Mouse (Mus musculus): ENCODE results near the gene Retsat. TPM values are rescaled to one million over a fixed set of nuclear protein-coding genes. Genes with fewer than 3 reads are reported as not detected.

The Retsat gene
- total and polyA plus RNA-seq, 2 experiments = 180 to 340 TPM

DNA sequence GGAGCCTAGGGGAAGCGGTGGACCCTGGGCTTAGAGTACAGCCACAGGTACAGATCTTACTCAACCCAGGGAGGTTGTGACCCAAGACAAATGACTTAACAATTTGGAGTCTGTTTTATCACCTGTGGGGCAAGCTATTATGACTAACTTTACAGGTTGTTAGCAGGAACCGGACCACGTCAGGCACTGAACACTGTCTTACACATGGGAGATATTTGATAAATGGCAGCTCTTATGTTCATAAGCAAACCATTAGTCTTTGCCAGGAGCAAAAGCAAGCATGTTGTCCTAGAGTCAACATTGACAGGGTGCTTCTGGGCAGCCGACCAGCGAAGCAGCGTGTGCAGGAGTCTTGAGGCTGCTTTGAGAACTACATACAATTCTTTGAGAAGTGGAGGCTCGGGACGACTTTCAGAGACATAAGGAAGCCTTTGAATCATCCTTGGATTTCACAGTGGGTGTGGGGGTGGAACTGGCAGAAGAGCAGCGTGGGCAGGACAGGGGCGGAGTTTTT is 52.1 kb downstream of the Retsat start:
- Histone ChIP-seq H3K9ac (ENCODE audit: low read depth, low read length) (no peak overlapping the region), H3K27ac (replicated peaks; ENCODE audit: insufficient read depth, low read depth, low read length) (no peak overlapping the region), H3K4me3 (ENCODE audit: insufficient read depth, low read depth, low read length) (no peak overlapping the region), H3K4me1 (ENCODE audit: control insufficient read depth, insufficient read depth, low read length) (peaks cover 12% of the 10 kb centered on the region), H3K79me2 (ENCODE audit: control insufficient read depth, insufficient read depth, low read length) (0 out of 2 replicates have a peak, but pooled peaks cover 7% of the 10 kb centered on the region), H3K36me3 (ENCODE audit: control insufficient read depth, insufficient read depth, low read length) (no peaks in the 10 kb centered on the region), H3K27me3 (ENCODE audit: control insufficient read depth, insufficient read depth, low read length) (no peaks in the 10 kb centered on the region)
- WGBS = 36% methylated on average over 10 of the region's 10 CpGs
- TF ChIP-seq POLR2A (IDR thresholded peaks at IDR 0.05; ENCODE audit: extremely low read depth, insufficient read depth, low read length) (no peak), CTCF (IDR thresholded peaks at IDR 0.05; ENCODE audit: low read depth, low read length) (no peak)
- DNase-seq (ENCODE audit: extremely low read depth, low read depth, low spot score) = peak; percentile 78

DNA sequence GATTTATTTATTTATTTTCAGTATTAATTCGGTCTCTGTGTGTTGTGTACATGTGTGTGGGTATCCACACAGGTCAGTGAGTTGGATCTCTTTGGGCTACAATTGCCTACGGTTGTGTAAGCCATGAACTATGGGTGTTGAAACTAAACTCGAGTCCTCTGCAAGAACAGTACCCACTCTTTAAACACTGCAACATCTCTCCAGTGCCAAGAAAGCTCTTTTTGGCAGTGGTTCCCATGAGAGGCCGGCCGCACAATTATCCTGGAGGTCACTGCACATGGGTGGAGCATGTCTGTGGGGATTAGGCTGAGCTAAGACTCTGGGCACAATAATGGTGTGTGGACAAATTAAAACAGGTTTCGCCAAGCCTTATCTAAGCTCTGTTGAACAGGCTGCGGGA is 55.1 kb downstream of the Retsat start:
- no peaks in the 10 kb centered on the region for H3K27me3 ChIP-seq (ENCODE audit: control insufficient read depth, insufficient read depth, low read length)
- peak overlapping the region; percentile 45 for H3K27ac ChIP-seq (replicated peaks; ENCODE audit: insufficient read depth, low read depth, low read length)
- no peaks in the 10 kb centered on the region for H3K36me3 ChIP-seq (ENCODE audit: control insufficient read depth, insufficient read depth, low read length)
- H3K9ac ChIP-seq (ENCODE audit: low read depth, low read length) = no peak overlapping the region
- WGBS = 13% methylated on average over 7 of the region's 7 CpGs
- TF ChIP-seq POLR2A (IDR thresholded peaks at IDR 0.05; ENCODE audit: extremely low read depth, insufficient read depth, low read length) = no peak
- DNase-seq (ENCODE audit: extremely low read depth, low read depth, low spot score) = peak; percentile 98
- H3K79me2 ChIP-seq (ENCODE audit: control insufficient read depth, insufficient read depth, low read length) = 0 out of 2 replicates have a peak, but pooled peaks cover 14% of the 10 kb centered on the region
- H3K4me1 ChIP-seq (ENCODE audit: control insufficient read depth, insufficient read depth, low read length) = peaks cover 12% of the 10 kb centered on the region
- no peak overlapping the region for H3K4me3 ChIP-seq (ENCODE audit: insufficient read depth, low read depth, low read length)

DNA sequence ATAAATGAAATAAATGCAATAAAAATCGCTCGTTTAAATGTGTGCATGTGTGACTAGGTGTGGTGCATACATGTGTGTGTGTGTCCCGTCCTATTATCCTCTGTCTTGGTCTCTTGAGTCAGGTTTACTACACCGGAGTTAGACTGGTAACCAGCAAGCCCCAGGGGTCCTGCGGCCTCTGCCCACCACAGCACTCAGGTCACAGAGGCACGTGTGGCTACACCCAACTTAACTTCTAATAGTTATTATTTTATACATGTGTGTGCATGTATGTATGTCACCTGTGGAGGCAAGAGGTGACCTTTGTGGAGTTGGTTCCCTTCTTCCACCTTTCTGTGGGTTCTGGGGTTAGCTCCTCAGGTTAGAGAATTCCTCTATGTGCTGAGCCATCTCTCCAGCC is 56.1 kb downstream of the Retsat start:
- no peak overlapping the region for H3K9ac ChIP-seq (ENCODE audit: low read depth, low read length)
- peaks cover 12% of the 10 kb centered on the region; the same call in 1 of the 2 replicates for H3K79me2 ChIP-seq (ENCODE audit: control insufficient read depth, insufficient read depth, low read length)
- no peaks in the 10 kb centered on the region for H3K27me3 ChIP-seq (ENCODE audit: control insufficient read depth, insufficient read depth, low read length)
- TF ChIP-seq CTCF (IDR thresholded peaks at IDR 0.05; ENCODE audit: low read depth, low read length) = no peak
- TF ChIP-seq POLR2A (IDR thresholded peaks at IDR 0.05; ENCODE audit: extremely low read depth, insufficient read depth, low read length) = no peak
- no peak overlapping the region for H3K4me3 ChIP-seq (ENCODE audit: insufficient read depth, low read depth, low read length)
- WGBS = 95% methylated on average over 6 of the region's 6 CpGs
- H3K4me1 ChIP-seq (ENCODE audit: control insufficient read depth, insufficient read depth, low read length) = peaks cover 12% of the 10 kb centered on the region
- no peak overlapping the region for H3K27ac ChIP-seq (replicated peaks; ENCODE audit: insufficient read depth, low read depth, low read length)
- H3K36me3 ChIP-seq (ENCODE audit: control insufficient read depth, insufficient read depth, low read length) = no peaks in the 10 kb centered on the region
- DNase-seq (ENCODE audit: extremely low read depth, low read depth, low spot score) = no peak

DNA sequence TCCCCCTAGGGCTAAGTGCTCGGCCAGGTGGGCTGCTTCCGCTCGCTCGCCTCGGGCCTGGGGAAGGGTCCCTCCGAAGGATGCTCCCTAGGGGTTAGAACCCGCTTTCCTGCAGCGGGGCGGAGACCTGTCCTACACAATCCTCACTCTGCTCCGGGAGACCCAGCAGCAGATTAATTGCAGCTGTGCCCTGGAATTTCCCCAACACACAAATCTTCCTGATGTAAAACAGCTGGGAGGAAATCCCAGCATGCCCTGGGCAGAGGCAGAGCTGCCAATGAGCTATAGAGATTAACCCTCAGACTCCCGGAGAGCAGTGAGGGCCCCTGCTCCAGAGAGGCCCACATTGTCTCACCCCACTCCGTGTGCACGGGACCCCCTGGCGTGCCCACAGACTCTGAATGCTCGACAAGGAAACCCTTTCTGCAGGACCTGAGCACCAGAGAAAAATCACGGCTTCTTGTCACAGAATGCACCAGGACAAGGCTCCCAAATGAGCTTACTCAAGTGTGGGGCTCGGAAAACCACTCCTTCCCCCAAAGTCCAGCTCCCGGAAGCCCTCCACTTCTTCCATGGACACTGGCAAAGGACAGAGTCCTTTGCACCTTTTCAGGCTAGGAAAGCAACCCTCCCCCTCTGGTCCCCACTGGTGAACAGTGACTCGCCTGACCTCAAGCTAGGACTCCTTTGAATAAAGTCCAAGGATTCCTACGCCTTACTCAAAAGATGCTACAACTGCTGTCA is 57.2 kb downstream of the Retsat start:
- Histone ChIP-seq H3K9ac (ENCODE audit: low read depth, low read length) (0 out of 2 replicates have a peak overlapping the region, but pooled peaks have one; percentile 43), H3K27me3 (ENCODE audit: control insufficient read depth, insufficient read depth, low read length) (no peaks in the 10 kb centered on the region), H3K79me2 (ENCODE audit: control insufficient read depth, insufficient read depth, low read length) (peaks cover 7% of the 10 kb centered on the region; the same call in 1 of the 2 replicates), H3K4me1 (ENCODE audit: control insufficient read depth, insufficient read depth, low read length) (peaks cover 12% of the 10 kb centered on the region), H3K4me3 (ENCODE audit: insufficient read depth, low read depth, low read length) (peak overlapping the region; percentile 54; the same call in 1 of the 2 replicates), H3K27ac (replicated peaks; ENCODE audit: insufficient read depth, low read depth, low read length) (peak overlapping the region; percentile 75; the same call in 1 of the 2 replicates), H3K36me3 (ENCODE audit: control insufficient read depth, insufficient read depth, low read length) (no peaks in the 10 kb centered on the region)
- WGBS = 68% methylated on average over 20 of the region's 20 CpGs
- TF ChIP-seq CTCF (IDR thresholded peaks at IDR 0.05; ENCODE audit: low read depth, low read length) = no peak
- TF ChIP-seq POLR2A (IDR thresholded peaks at IDR 0.05; ENCODE audit: extremely low read depth, insufficient read depth, low read length) = no peak
- no peak for DNase-seq (ENCODE audit: extremely low read depth, low read depth, low spot score)

DNA sequence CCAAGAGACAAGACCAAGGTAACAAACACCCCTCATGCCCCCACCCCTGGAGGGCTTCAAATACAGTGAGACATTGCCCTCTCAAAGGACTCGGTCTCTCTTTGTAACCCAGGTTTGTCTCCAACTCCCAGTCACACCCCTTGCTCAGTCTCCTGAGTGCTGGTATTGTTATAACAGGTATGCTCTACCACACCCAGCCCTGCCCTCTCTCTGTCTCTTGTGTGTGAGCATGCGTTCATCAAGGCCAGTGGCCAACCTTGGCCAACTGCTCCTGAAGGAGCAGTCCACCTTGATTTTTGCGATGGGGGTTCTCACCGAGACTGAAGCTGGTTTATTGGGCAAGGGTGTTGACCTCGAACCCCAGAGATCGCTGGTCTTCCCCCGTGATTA is 57.8 kb downstream of the Retsat start:
- H3K9ac ChIP-seq (ENCODE audit: low read depth, low read length) = no peak overlapping the region
- H3K27me3 ChIP-seq (ENCODE audit: control insufficient read depth, insufficient read depth, low read length) = no peaks in the 10 kb centered on the region
- peaks cover 7% of the 10 kb centered on the region; the same call in 1 of the 2 replicates for H3K79me2 ChIP-seq (ENCODE audit: control insufficient read depth, insufficient read depth, low read length)
- no peaks in the 10 kb centered on the region for H3K36me3 ChIP-seq (ENCODE audit: control insufficient read depth, insufficient read depth, low read length)
- TF ChIP-seq CTCF (IDR thresholded peaks at IDR 0.05; ENCODE audit: low read depth, low read length) (no peak), POLR2A (IDR thresholded peaks at IDR 0.05; ENCODE audit: extremely low read depth, insufficient read depth, low read length) (no peak)
- no peak overlapping the region; the same call in 1 of the 2 replicates for H3K27ac ChIP-seq (replicated peaks; ENCODE audit: insufficient read depth, low read depth, low read length)
- no peak for DNase-seq (ENCODE audit: extremely low read depth, low read depth, low spot score)
- peaks cover 13% of the 10 kb centered on the region for H3K4me1 ChIP-seq (ENCODE audit: control insufficient read depth, insufficient read depth, low read length)
- WGBS = 92% methylated on average over 7 of the region's 7 CpGs
- no peak overlapping the region for H3K4me3 ChIP-seq (ENCODE audit: insufficient read depth, low read depth, low read length)

DNA sequence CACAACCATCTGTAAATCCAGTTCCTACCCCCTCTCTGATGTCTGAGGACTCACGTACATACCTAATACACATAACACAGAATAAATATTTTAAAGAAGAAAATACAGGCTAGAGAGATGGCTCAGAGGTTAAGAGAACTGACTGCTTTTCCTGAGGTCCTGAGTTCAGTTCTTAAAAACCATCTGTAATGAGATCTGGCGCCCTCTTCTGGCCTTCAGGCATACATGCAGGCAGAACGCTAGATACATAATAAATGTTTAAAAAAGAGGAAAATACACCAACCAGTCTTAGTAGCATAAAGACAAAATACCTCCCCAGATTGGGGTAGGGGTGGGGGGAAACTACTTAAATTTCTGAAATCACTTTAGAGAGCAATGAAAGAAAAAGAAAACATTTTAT is 59.7 kb downstream of the Retsat start:
- DNase-seq (ENCODE audit: extremely low read depth, low read depth, low spot score) = peak; percentile 52

More for the DNA sequence above, 59.7 kb downstream of the Retsat start:
- H3K27ac ChIP-seq (replicated peaks; ENCODE audit: insufficient read depth, low read depth, low read length) = no peak overlapping the region
- 53% methylated on average over 3 of the region's 3 CpGs for WGBS
- no peaks in the 10 kb centered on the region for H3K27me3 ChIP-seq (ENCODE audit: control insufficient read depth, insufficient read depth, low read length)
- no peak overlapping the region for H3K9ac ChIP-seq (ENCODE audit: low read depth, low read length)
- H3K36me3 ChIP-seq (ENCODE audit: control insufficient read depth, insufficient read depth, low read length) = no peaks in the 10 kb centered on the region
- peaks cover 13% of the 10 kb centered on the region for H3K4me1 ChIP-seq (ENCODE audit: control insufficient read depth, insufficient read depth, low read length)
- TF ChIP-seq CTCF (IDR thresholded peaks at IDR 0.05; ENCODE audit: low read depth, low read length) (peak; percentile 69), POLR2A (IDR thresholded peaks at IDR 0.05; ENCODE audit: extremely low read depth, insufficient read depth, low read length) (no peak)
- H3K79me2 ChIP-seq (ENCODE audit: control insufficient read depth, insufficient read depth, low read length) = peaks cover 7% of the 10 kb centered on the region; the same call in 1 of the 2 replicates
- H3K4me3 ChIP-seq (ENCODE audit: insufficient read depth, low read depth, low read length) = no peak overlapping the region

Other genes starting within 250 kb of the Retsat start
- 62.9 and 78.9 TPM in 2 replicates for gene Tmem150a, start 243.0 kb upstream of the Retsat start, total RNA-seq (2014; rRNA removed)
- gene Tmem150a, start 243.0 kb upstream of the Retsat start, polyA plus RNA-seq (2012; rRNA removed) = 202 and 244 TPM in 2 replicates
- gene Rnf181, start 231.5 kb upstream of the Retsat start, total RNA-seq (2014; rRNA removed) = 58.1 and 62.6 TPM in 2 replicates
- gene Rnf181, start 231.5 kb upstream of the Retsat start, polyA plus RNA-seq (2012; rRNA removed) = 66.4 and 75.2 TPM in 2 replicates
- 18.9 and 20.5 TPM in 2 replicates for gene Vamp5, start 218.0 kb upstream of the Retsat start, total RNA-seq (2014; rRNA removed)
- 18.3 and 18.5 TPM in 2 replicates for gene Vamp5, start 218.0 kb upstream of the Retsat start, polyA plus RNA-seq (2012; rRNA removed)
- 193 and 238 TPM in 2 replicates for gene Vamp8, start 207.8 kb upstream of the Retsat start, total RNA-seq (2014; rRNA removed)
- 219 and 220 TPM in 2 replicates for gene Vamp8, start 207.8 kb upstream of the Retsat start, polyA plus RNA-seq (2012; rRNA removed)
- gene Ggcx, start 184.2 kb upstream of the Retsat start, total RNA-seq (2014; rRNA removed) = 71.0 and 80.9 TPM in 2 replicates
- gene Ggcx, start 184.2 kb upstream of the Retsat start, polyA plus RNA-seq (2012; rRNA removed) = 62.4 and 67.3 TPM in 2 replicates
- gene Mat2a, start 158.9 kb upstream of the Retsat start, total RNA-seq (2014; rRNA removed) = 54.0 and 59.7 TPM in 2 replicates
- 19.8 and 31.1 TPM in 2 replicates for gene Mat2a, start 158.9 kb upstream of the Retsat start, polyA plus RNA-seq (2012; rRNA removed)
- not detected in 2 replicates for gene Sh2d6, start 76.8 kb upstream of the Retsat start, total RNA-seq (2014; rRNA removed)
- gene Sh2d6, start 76.8 kb upstream of the Retsat start, polyA plus RNA-seq (2012; rRNA removed) = not detected in 2 replicates
- gene Capg, start 54.1 kb upstream of the Retsat start, total RNA-seq (2014; rRNA removed) = 3.9 and 4.3 TPM in 2 replicates
- 2.2 and 2.8 TPM in 2 replicates for gene Capg, start 54.1 kb upstream of the Retsat start, polyA plus RNA-seq (2012; rRNA removed)
- gene Elmod3, start 62 bp upstream of the Retsat start, total RNA-seq (2014; rRNA removed) = 7.6 and 9.5 TPM in 2 replicates
- 14.7 and 16.0 TPM in 2 replicates for gene Elmod3, start 62 bp upstream of the Retsat start, polyA plus RNA-seq (2012; rRNA removed)
- gene Tgoln1, start 18.5 kb downstream of the Retsat start, total RNA-seq (2014; rRNA removed) = 68.7 and 85.5 TPM in 2 replicates
- 41.4 and 48.0 TPM in 2 replicates for gene Tgoln1, start 18.5 kb downstream of the Retsat start, polyA plus RNA-seq (2012; rRNA removed)
- gene Tcf7l1, start 190.8 kb downstream of the Retsat start, total RNA-seq (2014; rRNA removed) = 0.92 and 1.1 TPM in 2 replicates
- 5.0 and 6.9 TPM in 2 replicates for gene Tcf7l1, start 190.8 kb downstream of the Retsat start, polyA plus RNA-seq (2012; rRNA removed)